Mouse (Mus musculus): ENCODE results near the gene Amotl1.

Amotl1 gene

GRCm38 (mm10) chr9:14605992-14606391 is 38.9 kb downstream of the Amotl1 start:
- Histone ChIP-seq H3K36me3 (ENCODE audit: insufficient read depth, low read length) (no peaks in the 10 kb centered on the region), H3K4me1 (replicated peaks; ENCODE audit: low read depth, low read length) (0 out of 2 replicates have a peak, but pooled peaks cover 3% of the 10 kb centered on the region), H3K4me3 (replicated peaks; ENCODE audit: low read length) (no peak overlapping the region), H3K9me3 (ENCODE audit: low read length) (no peaks in the 10 kb centered on the region), H3K27me3 (ENCODE audit: insufficient read depth, low read length) (no peaks in the 10 kb centered on the region)
- TF ChIP-seq POU5F1 (IDR thresholded peaks at IDR 0.05; ENCODE audit: borderline replicate concordance, low read length) (no peak), NANOG (IDR thresholded peaks at IDR 0.05; ENCODE audit: borderline replicate concordance, low read length) (no peak), CTCF (conservative IDR thresholded peaks at IDR 0.05; ENCODE audit: low read length) (no peak)

DNA sequence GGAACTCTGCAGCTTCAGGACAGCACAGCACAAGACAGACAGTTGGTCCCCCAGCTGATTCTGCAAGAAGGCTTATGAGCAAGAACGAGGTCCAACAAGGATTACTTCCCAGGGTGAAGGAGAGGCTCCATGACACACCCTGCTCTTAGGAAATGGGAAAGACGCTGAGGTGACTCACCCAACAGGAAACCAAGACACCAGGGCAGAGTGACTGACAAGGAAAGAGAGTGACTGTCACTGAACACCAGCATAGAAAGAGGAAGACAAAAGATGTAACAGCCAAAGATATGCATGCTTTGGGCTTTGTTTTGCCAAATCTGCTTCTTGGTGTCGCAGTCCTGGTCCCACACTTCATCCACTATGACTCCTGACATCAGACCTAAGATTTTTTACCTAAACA is 40.5 kb downstream of the Amotl1 start:
- TF ChIP-seq POU5F1 (IDR thresholded peaks at IDR 0.05; ENCODE audit: borderline replicate concordance, low read length) (no peak), CTCF (conservative IDR thresholded peaks at IDR 0.05; ENCODE audit: low read length) (no peak), NANOG (IDR thresholded peaks at IDR 0.05; ENCODE audit: borderline replicate concordance, low read length) (no peak)
- no peaks in the 10 kb centered on the region for H3K36me3 ChIP-seq (ENCODE audit: insufficient read depth, low read length)
- 0 out of 2 replicates have a peak, but pooled peaks cover 3% of the 10 kb centered on the region for H3K4me1 ChIP-seq (replicated peaks; ENCODE audit: low read depth, low read length)
- no peaks in the 10 kb centered on the region for H3K9me3 ChIP-seq (ENCODE audit: low read length)
- no peaks in the 10 kb centered on the region for H3K27me3 ChIP-seq (ENCODE audit: insufficient read depth, low read length)
- no peak overlapping the region for H3K4me3 ChIP-seq (replicated peaks; ENCODE audit: low read length)

DNA sequence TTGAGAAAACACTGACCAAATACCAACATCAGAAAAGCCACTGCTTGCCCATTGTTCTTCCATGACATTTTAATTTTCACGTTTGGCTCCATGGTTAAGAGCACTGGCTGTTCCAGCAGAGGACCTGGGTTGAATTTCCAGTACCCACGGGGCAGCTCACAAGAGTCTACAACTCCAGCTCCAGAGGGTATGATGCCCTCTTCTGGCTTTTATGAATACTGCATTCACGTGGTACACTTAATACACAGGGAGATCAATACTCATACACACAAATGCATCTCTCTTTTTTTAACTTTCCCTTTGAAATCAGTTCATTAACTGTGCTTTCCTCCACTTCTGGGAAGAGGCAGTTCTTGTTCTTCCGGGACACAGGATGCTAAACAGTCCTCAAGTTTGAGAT is 41.4 kb downstream of the Amotl1 start:
- no peak for TF ChIP-seq NANOG (IDR thresholded peaks at IDR 0.05; ENCODE audit: borderline replicate concordance, low read length)
- peak; percentile 42 for TF ChIP-seq CTCF (conservative IDR thresholded peaks at IDR 0.05; ENCODE audit: low read length)
- TF ChIP-seq POU5F1 (IDR thresholded peaks at IDR 0.05; ENCODE audit: borderline replicate concordance, low read length): no peak
- Histone ChIP-seq H3K4me1 (replicated peaks; ENCODE audit: low read depth, low read length) (0 out of 2 replicates have a peak, but pooled peaks cover 3% of the 10 kb centered on the region), H3K4me3 (replicated peaks; ENCODE audit: low read length) (no peak overlapping the region), H3K27me3 (ENCODE audit: insufficient read depth, low read length) (no peaks in the 10 kb centered on the region), H3K9me3 (ENCODE audit: low read length) (no peaks in the 10 kb centered on the region), H3K36me3 (ENCODE audit: insufficient read depth, low read length) (no peaks in the 10 kb centered on the region)

DNA sequence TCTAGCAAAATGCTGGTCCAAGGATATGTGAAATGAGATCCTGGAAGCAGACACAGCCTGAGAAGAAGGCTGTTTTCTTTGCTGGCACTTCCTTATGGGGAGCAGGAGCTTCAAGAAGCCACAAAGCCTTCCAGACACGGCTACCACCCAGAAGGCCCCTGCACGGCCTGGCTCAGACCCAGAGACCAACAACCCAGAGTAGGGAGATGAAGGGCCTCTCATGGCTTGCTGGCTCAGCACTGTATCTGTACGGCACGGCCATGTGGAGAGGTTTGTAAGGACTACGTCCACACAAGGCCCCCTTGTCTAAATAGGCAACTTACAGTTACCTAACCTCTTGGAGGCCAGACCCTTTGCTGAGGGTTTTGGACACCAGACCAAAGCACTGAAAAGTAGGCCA is 45.1 kb downstream of the Amotl1 start:
- no peaks in the 10 kb centered on the region for H3K36me3 ChIP-seq (ENCODE audit: insufficient read depth, low read length)
- H3K27me3 ChIP-seq (ENCODE audit: insufficient read depth, low read length): no peaks in the 10 kb centered on the region
- H3K4me3 ChIP-seq (replicated peaks; ENCODE audit: low read length): no peak overlapping the region
- no peaks in the 10 kb centered on the region for H3K9me3 ChIP-seq (ENCODE audit: low read length)
- H3K4me1 ChIP-seq (replicated peaks; ENCODE audit: low read depth, low read length): 0 out of 2 replicates have a peak, but pooled peaks cover 3% of the 10 kb centered on the region
- no peak for TF ChIP-seq NANOG (IDR thresholded peaks at IDR 0.05; ENCODE audit: borderline replicate concordance, low read length)
- TF ChIP-seq POU5F1 (IDR thresholded peaks at IDR 0.05; ENCODE audit: borderline replicate concordance, low read length): no peak
- no peak for TF ChIP-seq CTCF (conservative IDR thresholded peaks at IDR 0.05; ENCODE audit: low read length)

DNA sequence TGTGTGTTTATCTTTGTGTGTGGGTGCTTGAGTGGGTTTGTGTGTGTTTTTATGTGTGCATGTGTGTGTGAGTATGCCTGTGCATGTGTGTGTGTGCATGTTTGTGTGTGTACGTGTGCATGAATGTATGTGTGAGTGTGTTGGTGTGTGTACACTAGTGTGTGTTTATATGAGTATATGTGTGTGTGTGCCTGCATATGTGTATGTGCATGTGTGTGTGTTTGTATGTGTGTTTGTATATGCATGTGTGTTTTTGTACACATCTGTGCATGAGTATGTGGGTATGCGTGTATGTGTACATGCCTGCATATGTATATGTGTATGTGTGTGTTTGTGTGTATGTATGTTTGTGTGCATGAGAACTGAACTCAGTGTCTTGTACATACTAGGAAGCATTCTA is 46.7 kb downstream of the Amotl1 start:
- Histone ChIP-seq H3K27me3 (ENCODE audit: insufficient read depth, low read length) (no peaks in the 10 kb centered on the region), H3K36me3 (ENCODE audit: insufficient read depth, low read length) (peaks cover 6% of the 10 kb centered on the region), H3K9me3 (ENCODE audit: low read length) (no peaks in the 10 kb centered on the region), H3K4me1 (replicated peaks; ENCODE audit: low read depth, low read length) (no peaks in the 10 kb centered on the region), H3K4me3 (replicated peaks; ENCODE audit: low read length) (no peak overlapping the region)
- no peak for TF ChIP-seq POU5F1 (IDR thresholded peaks at IDR 0.05; ENCODE audit: borderline replicate concordance, low read length)
- TF ChIP-seq CTCF (conservative IDR thresholded peaks at IDR 0.05; ENCODE audit: low read length): no peak
- TF ChIP-seq NANOG (IDR thresholded peaks at IDR 0.05; ENCODE audit: borderline replicate concordance, low read length): no peak

DNA sequence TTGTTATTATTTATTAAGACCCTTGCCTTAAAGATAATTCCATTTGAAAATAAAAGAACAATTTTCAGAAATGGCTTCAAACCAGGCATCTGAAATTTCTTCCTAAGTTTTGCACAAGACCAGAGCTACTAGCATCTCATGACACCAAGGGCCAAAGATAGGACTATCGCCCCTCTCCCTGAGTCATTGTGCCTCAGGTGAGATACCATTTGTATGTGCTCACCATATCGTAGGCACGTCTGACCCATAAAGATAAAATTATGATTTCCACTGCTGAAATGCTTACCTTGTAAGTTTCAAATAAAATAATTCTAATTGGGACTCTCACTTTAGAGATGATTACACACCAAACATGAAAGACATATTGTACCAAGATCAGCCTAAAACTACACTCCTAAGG is 47.4 kb downstream of the Amotl1 start:
- no peaks in the 10 kb centered on the region for H3K4me1 ChIP-seq (replicated peaks; ENCODE audit: low read depth, low read length)
- H3K36me3 ChIP-seq (ENCODE audit: insufficient read depth, low read length): peaks cover 13% of the 10 kb centered on the region
- no peaks in the 10 kb centered on the region for H3K27me3 ChIP-seq (ENCODE audit: insufficient read depth, low read length)
- H3K4me3 ChIP-seq (replicated peaks; ENCODE audit: low read length): no peak overlapping the region
- no peak for TF ChIP-seq NANOG (IDR thresholded peaks at IDR 0.05; ENCODE audit: borderline replicate concordance, low read length)
- TF ChIP-seq CTCF (conservative IDR thresholded peaks at IDR 0.05; ENCODE audit: low read length): no peak
- TF ChIP-seq POU5F1 (IDR thresholded peaks at IDR 0.05; ENCODE audit: borderline replicate concordance, low read length): no peak
- H3K9me3 ChIP-seq (ENCODE audit: low read length): no peaks in the 10 kb centered on the region

DNA sequence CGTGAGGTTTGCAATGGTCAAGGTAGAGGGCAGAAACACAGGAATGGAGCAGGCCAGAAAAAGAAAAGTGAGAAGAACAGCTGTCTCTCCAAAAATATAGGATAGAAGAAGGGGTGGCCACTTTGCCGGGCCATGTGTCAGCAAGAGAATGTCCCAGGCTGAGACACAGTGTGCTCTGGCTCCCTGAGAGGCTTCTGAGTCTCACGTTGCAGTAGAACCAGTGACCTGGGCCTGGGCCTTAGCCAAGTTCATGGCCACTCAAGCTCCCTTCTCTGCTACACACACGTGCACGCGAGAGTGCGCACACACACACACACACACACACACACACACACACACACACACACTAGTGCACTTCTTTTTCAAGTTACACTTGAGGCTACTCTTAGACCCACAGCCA is 48.0 kb downstream of the Amotl1 start:
- Histone ChIP-seq H3K27me3 (ENCODE audit: insufficient read depth, low read length) (no peaks in the 10 kb centered on the region), H3K4me3 (replicated peaks; ENCODE audit: low read length) (no peak overlapping the region), H3K36me3 (ENCODE audit: insufficient read depth, low read length) (peaks cover 17% of the 10 kb centered on the region), H3K9me3 (ENCODE audit: low read length) (no peaks in the 10 kb centered on the region), H3K4me1 (replicated peaks; ENCODE audit: low read depth, low read length) (no peaks in the 10 kb centered on the region)
- TF ChIP-seq NANOG (IDR thresholded peaks at IDR 0.05; ENCODE audit: borderline replicate concordance, low read length) (no peak), CTCF (conservative IDR thresholded peaks at IDR 0.05; ENCODE audit: low read length) (no peak), POU5F1 (IDR thresholded peaks at IDR 0.05; ENCODE audit: borderline replicate concordance, low read length) (no peak)

DNA sequence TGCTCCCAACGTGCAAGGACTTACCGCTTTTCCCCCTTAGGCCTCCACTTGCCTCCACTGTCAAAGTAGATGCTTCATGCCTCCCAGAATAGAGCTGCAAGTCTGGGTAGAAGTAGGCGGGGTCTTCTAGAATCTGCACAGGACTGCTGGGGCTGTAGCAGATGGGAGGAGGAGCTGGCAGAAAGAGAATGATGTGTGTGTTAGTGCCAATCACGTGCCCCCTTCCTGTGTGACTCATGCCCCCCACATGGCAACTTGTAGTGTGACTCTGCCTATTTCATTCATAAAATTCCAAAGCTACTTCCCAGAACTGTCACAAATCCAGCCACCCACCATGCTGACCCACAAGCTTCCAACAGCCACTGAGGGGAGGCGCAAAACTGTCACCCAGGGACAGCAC is 48.4 kb downstream of the Amotl1 start:
- no peaks in the 10 kb centered on the region for H3K27me3 ChIP-seq (ENCODE audit: insufficient read depth, low read length)
- H3K36me3 ChIP-seq (ENCODE audit: insufficient read depth, low read length): peaks cover 17% of the 10 kb centered on the region
- H3K9me3 ChIP-seq (ENCODE audit: low read length): no peaks in the 10 kb centered on the region
- H3K4me1 ChIP-seq (replicated peaks; ENCODE audit: low read depth, low read length): no peaks in the 10 kb centered on the region
- H3K4me3 ChIP-seq (replicated peaks; ENCODE audit: low read length): no peak overlapping the region
- TF ChIP-seq NANOG (IDR thresholded peaks at IDR 0.05; ENCODE audit: borderline replicate concordance, low read length) (no peak), POU5F1 (IDR thresholded peaks at IDR 0.05; ENCODE audit: borderline replicate concordance, low read length) (no peak), CTCF (conservative IDR thresholded peaks at IDR 0.05; ENCODE audit: low read length) (no peak)

DNA sequence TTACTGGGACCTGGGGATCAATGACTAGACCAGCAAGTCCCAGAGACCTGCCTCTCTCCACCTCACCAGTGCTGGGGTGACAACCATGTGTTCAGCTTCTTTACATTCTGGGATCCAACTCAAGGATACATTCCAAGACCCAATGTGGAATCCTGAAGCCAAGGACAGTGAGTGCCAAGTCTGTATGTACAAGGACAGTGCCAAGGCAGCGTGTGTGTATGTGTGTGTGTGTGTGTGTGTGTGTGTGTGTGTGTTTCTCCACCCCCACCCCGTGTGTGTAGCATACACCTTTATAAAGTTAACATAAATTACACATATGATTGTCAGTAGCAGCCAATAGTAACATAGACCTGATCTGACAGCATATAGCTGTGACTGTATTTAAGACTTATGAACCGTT is 49.0 kb downstream of the Amotl1 start:
- Histone ChIP-seq H3K27me3 (ENCODE audit: insufficient read depth, low read length) (no peaks in the 10 kb centered on the region), H3K9me3 (ENCODE audit: low read length) (no peaks in the 10 kb centered on the region), H3K4me1 (replicated peaks; ENCODE audit: low read depth, low read length) (peaks cover 1% of the 10 kb centered on the region; the same call in 1 of the 2 replicates), H3K36me3 (ENCODE audit: insufficient read depth, low read length) (peaks cover 17% of the 10 kb centered on the region), H3K4me3 (replicated peaks; ENCODE audit: low read length) (no peak overlapping the region)
- TF ChIP-seq CTCF (conservative IDR thresholded peaks at IDR 0.05; ENCODE audit: low read length) (no peak), POU5F1 (IDR thresholded peaks at IDR 0.05; ENCODE audit: borderline replicate concordance, low read length) (no peak), NANOG (IDR thresholded peaks at IDR 0.05; ENCODE audit: borderline replicate concordance, low read length) (no peak)

Data from E14TG2a.4 (cell line).